Mouse (Mus musculus): Measurements from ENCODE around the gene Snta1. TPM values are rescaled to one million over a fixed set of nuclear protein-coding genes. Genes with fewer than 3 reads are reported as not detected.

Snta1 gene
- 28.1 and 42.0 TPM in 2 replicates for polyA plus RNA-seq (2016; fragmentation: Nextera tagmentation; extraction: Ambion mirVana)

GRCm38 (mm10) chr2:154407643-154408445 lies at the start of gene Snta1:
Snta1 (minus strand) TSS chr2:154408099.
- no peaks in the 10 kb centered on the region for H3K9me3 ChIP-seq
- H3K4me3 ChIP-seq = peak within 1 kb of the TSS; percentile 87
- 3% methylated on average over 83 of the region's 84 CpGs for WGBS
- peak; percentile 94 for DNase-seq (ENCODE audit: low spot score)
- H3K36me3 ChIP-seq = no peaks in the 10 kb centered on the region
- peaks cover 11% of the 10 kb centered on the region; the same call in 1 of the 2 replicates for H3K27me3 ChIP-seq (ENCODE audit: insufficient read depth, poor library complexity, severe bottlenecking)
- H3K27ac ChIP-seq = peak within 1 kb of the TSS; percentile 93
- peaks cover 49% of the 10 kb centered on the region for H3K4me1 ChIP-seq

GRCm38 (mm10) chr2:154456621-154457020 lies 48.7 kb upstream of the Snta1 start:
- peaks cover 5% of the 10 kb centered on the region; the same call in 1 of the 2 replicates for H3K36me3 ChIP-seq
- DNase-seq (ENCODE audit: low spot score) = no peak
- no peak overlapping the region for H3K27ac ChIP-seq
- H3K27me3 ChIP-seq (ENCODE audit: insufficient read depth, poor library complexity, severe bottlenecking) = no peaks in the 10 kb centered on the region
- H3K4me1 ChIP-seq = peaks cover 38% of the 10 kb centered on the region
- H3K9me3 ChIP-seq = no peaks in the 10 kb centered on the region
- no peak overlapping the region for H3K4me3 ChIP-seq

- H3K9me3 ChIP-seq = no peaks in the 10 kb centered on the region
- H3K27me3 ChIP-seq (ENCODE audit: insufficient read depth, poor library complexity, severe bottlenecking) = no peaks in the 10 kb centered on the region
- peaks cover 38% of the 10 kb centered on the region for H3K4me1 ChIP-seq
- DNase-seq (ENCODE audit: low spot score) = no peak
- H3K36me3 ChIP-seq = peaks cover 5% of the 10 kb centered on the region; the same call in 1 of the 2 replicates
- no peak overlapping the region for H3K4me3 ChIP-seq
- H3K27ac ChIP-seq = 0 out of 2 replicates have a peak overlapping the region, but pooled peaks have one; percentile 36
- 42% methylated on average over 5 of the region's 5 CpGs for WGBS
These were observed 47.9 kb upstream of the Snta1 start for GRCm38 (mm10) chr2:154455776-154456175.

DNA sequence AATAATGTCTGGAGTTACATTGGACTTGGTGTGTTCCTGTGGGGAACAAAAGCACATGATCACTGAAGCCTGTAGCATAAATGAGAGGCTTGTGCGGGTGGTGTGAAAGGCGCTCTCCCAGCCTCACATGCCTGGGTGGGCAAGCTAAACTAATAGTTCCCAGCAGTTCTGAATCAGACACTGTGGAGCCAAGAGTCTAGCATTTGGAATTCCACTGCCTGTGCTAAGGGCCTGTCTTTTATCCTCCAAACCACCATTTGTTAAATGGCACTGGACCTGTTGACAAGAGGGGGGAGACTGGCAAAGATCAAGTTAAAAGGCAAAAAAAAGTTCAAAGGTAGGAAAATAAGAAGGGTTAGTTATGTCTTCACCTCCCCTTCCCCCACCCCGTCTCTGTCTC lies 46.7 kb upstream of the Snta1 start:
- Histone ChIP-seq H3K9me3 (no peaks in the 10 kb centered on the region), H3K36me3 (peaks cover 5% of the 10 kb centered on the region; the same call in 1 of the 2 replicates), H3K27me3 (ENCODE audit: insufficient read depth, poor library complexity, severe bottlenecking) (no peaks in the 10 kb centered on the region), H3K27ac (peak overlapping the region; percentile 36; the same call in 1 of the 2 replicates), H3K4me3 (no peak overlapping the region), H3K4me1 (peaks cover 31% of the 10 kb centered on the region)
- DNase-seq (ENCODE audit: low spot score) = no peak
- 42% methylated on average over 3 of the region's 3 CpGs for WGBS

GRCm38 (mm10) chr2:154454099-154454498 lies 46.2 kb upstream of the Snta1 start:
- Histone ChIP-seq H3K27ac (no peak overlapping the region; the same call in 1 of the 2 replicates), H3K9me3 (no peaks in the 10 kb centered on the region), H3K27me3 (ENCODE audit: insufficient read depth, poor library complexity, severe bottlenecking) (no peaks in the 10 kb centered on the region), H3K4me1 (peaks cover 27% of the 10 kb centered on the region), H3K36me3 (peaks cover 5% of the 10 kb centered on the region; the same call in 1 of the 2 replicates), H3K4me3 (no peak overlapping the region)
- WGBS = 42% methylated on average over 1 of the region's 1 CpGs
- no peak for DNase-seq (ENCODE audit: low spot score)

DNA sequence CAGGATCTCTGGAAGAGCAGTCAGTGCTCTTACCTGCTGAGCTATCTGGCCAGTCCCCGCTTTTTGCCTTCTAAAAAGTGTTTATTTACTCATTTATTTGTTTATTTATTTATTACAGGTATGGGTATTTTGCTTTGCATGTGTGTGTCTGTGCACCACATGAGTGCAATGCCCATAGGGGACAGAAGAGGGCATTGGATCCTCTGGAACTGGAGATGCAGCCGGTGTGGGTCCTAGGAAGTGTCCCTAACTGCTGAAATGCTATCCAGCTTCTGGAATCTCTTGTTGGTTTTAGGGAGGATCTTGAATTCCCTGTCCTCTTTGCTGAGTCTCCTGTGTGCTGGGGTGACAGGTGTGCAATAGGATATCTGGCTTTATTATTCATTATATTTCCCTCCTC lies 45.1 kb upstream of the Snta1 start:
- H3K9me3 ChIP-seq = no peaks in the 10 kb centered on the region
- WGBS = 89% methylated on average over 2 of the region's 2 CpGs
- H3K36me3 ChIP-seq = peaks cover 8% of the 10 kb centered on the region
- H3K4me1 ChIP-seq = peaks cover 27% of the 10 kb centered on the region
- H3K4me3 ChIP-seq = no peak overlapping the region
- DNase-seq (ENCODE audit: low spot score) = no peak
- H3K27me3 ChIP-seq (ENCODE audit: insufficient read depth, poor library complexity, severe bottlenecking) = no peaks in the 10 kb centered on the region
- no peak overlapping the region for H3K27ac ChIP-seq

- Histone ChIP-seq H3K9me3 (no peaks in the 10 kb centered on the region), H3K27me3 (ENCODE audit: insufficient read depth, poor library complexity, severe bottlenecking) (no peaks in the 10 kb centered on the region), H3K4me3 (no peak overlapping the region), H3K27ac (no peak overlapping the region), H3K4me1 (no peaks in the 10 kb centered on the region), H3K36me3 (peaks cover 14% of the 10 kb centered on the region)
- DNase-seq (ENCODE audit: low spot score) = no peak
These were observed 40.7 kb upstream of the Snta1 start for GRCm38 (mm10) chr2:154448633-154449032.

DNA sequence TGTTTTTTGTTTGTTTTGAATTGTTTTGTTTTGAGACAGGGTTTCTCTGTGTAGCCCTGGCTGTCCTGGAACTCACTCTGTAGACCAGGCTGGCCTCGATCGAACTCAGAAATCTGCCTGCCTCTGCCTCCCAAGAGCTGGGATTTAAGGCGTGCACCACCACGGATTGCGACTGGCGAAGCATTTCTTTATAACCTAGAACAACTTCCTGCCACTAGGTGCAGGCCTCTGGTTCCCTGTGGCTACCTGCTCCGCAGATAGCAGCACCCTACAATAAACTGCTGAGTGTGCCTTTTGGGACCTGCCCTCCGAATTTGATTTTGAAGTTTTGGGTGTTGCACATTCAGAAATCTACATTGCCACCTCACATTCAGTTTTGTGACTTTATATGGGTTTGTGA lies 39.9 kb upstream of the Snta1 start:
- Histone ChIP-seq H3K4me1 (no peaks in the 10 kb centered on the region), H3K36me3 (peaks cover 20% of the 10 kb centered on the region), H3K9me3 (no peaks in the 10 kb centered on the region), H3K27ac (no peak overlapping the region), H3K4me3 (no peak overlapping the region), H3K27me3 (ENCODE audit: insufficient read depth, poor library complexity, severe bottlenecking) (no peaks in the 10 kb centered on the region)
- WGBS = 96% methylated on average over 8 of the region's 8 CpGs
- DNase-seq (ENCODE audit: low spot score) = no peak

DNA sequence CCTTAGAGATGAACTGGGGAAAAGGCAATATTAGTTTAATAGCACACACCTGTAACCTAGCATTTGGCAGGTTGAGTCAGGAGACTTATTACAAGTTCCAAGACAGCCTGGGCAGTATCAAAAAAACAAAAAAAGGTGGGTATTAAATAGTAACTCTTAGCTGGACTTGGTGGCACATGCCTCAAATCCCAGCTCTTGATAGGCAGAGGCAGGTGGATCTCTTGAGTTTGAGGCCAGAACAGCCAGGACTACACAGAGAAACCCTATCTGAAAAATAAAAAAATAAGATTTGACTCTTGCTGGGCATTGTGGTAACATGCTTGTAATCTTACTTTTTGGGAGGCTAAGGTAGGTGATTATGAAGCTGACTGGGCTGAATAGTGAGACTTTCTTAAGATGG lies 32.6 kb upstream of the Snta1 start:
- Histone ChIP-seq H3K27me3 (ENCODE audit: insufficient read depth, poor library complexity, severe bottlenecking) (no peaks in the 10 kb centered on the region), H3K4me3 (no peak overlapping the region), H3K27ac (no peak overlapping the region), H3K36me3 (peaks cover 12% of the 10 kb centered on the region), H3K4me1 (peaks cover 23% of the 10 kb centered on the region; the same call in 1 of the 2 replicates), H3K9me3 (no peaks in the 10 kb centered on the region)
- DNase-seq (ENCODE audit: low spot score) = no peak

- Histone ChIP-seq H3K4me3 (peak overlapping the region; percentile 96), H3K27me3 (ENCODE audit: insufficient read depth, poor library complexity, severe bottlenecking) (no peaks in the 10 kb centered on the region), H3K36me3 (0 out of 2 replicates have a peak, but pooled peaks cover 2% of the 10 kb centered on the region), H3K4me1 (peaks cover 23% of the 10 kb centered on the region; the same call in 1 of the 2 replicates), H3K9me3 (no peaks in the 10 kb centered on the region), H3K27ac (peak overlapping the region; percentile 99)
- 12% methylated on average over 7 of the region's 7 CpGs for WGBS
- no peak for DNase-seq (ENCODE audit: low spot score)
These were observed 29.3 kb upstream of the Snta1 start for GRCm38 (mm10) chr2:154437191-154437527.

DNA sequence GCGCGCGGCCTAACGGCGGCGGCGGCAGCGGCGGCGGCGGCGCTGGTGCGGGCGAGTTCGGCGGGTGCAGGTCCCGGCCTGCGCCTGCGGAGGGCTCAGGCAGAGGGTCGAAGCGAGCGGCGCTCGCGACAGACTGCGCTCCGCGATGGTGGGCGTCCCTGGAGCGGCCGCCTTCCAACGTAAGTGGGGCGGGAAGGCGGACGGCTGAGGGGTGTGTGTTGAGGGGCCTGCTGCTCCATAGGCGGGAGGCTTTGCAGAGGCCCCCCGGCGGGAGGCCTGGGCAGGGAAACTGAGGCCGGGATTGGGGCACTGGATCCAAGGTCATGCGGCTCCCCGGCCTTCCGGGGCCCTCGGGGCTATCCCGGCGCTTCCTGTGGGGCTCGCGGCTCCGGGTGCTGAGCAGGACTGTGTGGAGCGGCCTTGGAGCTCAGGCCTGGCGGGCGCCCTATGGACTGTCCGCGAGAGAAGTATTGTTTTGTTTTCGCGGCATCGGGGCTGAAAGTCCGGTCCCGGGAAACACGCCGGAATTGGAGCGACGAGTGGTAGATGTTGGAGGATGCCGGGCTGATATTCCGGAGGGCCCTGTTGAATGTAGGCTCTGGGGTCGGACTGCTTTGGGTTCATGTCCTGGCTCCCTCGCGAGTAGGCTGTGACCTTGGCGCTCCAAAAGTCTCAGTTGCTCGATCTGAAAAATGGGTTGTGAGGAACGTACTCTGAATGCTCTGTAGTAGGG lies 28.7 kb upstream of the Snta1 start, which contains the start of gene Cbfa2t2:
TSS of gene Cbfa2t2 (plus strand) at position 24 of the 733 bp plus-strand sequence.
- Histone ChIP-seq H3K36me3 (no peaks in the 10 kb centered on the region), H3K27me3 (ENCODE audit: insufficient read depth, poor library complexity, severe bottlenecking) (no peaks in the 10 kb centered on the region), H3K4me1 (peaks cover 23% of the 10 kb centered on the region; the same call in 1 of the 2 replicates), H3K4me3 (peak within 1 kb of the TSS; percentile 96), H3K9me3 (no peaks in the 10 kb centered on the region), H3K27ac (peak within 1 kb of the TSS; percentile 99)
- WGBS = under 1% methylated on average over 70 of the region's 70 CpGs
- peak; percentile 88 for DNase-seq (ENCODE audit: low spot score)

GRCm38 (mm10) chr2:154436076-154436457 lies 28.2 kb upstream of the Snta1 start:
- under 1% methylated on average over 44 of the region's 44 CpGs for WGBS
- Histone ChIP-seq H3K27me3 (ENCODE audit: insufficient read depth, poor library complexity, severe bottlenecking) (no peaks in the 10 kb centered on the region), H3K4me3 (peak overlapping the region; percentile 96), H3K9me3 (no peaks in the 10 kb centered on the region), H3K27ac (peak overlapping the region; percentile 99), H3K36me3 (no peaks in the 10 kb centered on the region), H3K4me1 (peaks cover 23% of the 10 kb centered on the region; the same call in 1 of the 2 replicates)
- peak; percentile 99 for DNase-seq (ENCODE audit: low spot score)

- Histone ChIP-seq H3K27ac (no peak overlapping the region), H3K4me3 (no peak overlapping the region), H3K9me3 (no peaks in the 10 kb centered on the region), H3K27me3 (ENCODE audit: insufficient read depth, poor library complexity, severe bottlenecking) (no peaks in the 10 kb centered on the region), H3K36me3 (no peaks in the 10 kb centered on the region), H3K4me1 (peaks cover 17% of the 10 kb centered on the region; the same call in 1 of the 2 replicates)
- no peak for DNase-seq (ENCODE audit: low spot score)
- WGBS = 91% methylated on average over 7 of the region's 7 CpGs
These were observed 26.8 kb upstream of the Snta1 start for GRCm38 (mm10) chr2:154434690-154435089.

All from heart, embryonic 10.5 days (tissue).